7 mouse cellular contexts compared by ENCODE assay signal in the genomic region with DNA sequence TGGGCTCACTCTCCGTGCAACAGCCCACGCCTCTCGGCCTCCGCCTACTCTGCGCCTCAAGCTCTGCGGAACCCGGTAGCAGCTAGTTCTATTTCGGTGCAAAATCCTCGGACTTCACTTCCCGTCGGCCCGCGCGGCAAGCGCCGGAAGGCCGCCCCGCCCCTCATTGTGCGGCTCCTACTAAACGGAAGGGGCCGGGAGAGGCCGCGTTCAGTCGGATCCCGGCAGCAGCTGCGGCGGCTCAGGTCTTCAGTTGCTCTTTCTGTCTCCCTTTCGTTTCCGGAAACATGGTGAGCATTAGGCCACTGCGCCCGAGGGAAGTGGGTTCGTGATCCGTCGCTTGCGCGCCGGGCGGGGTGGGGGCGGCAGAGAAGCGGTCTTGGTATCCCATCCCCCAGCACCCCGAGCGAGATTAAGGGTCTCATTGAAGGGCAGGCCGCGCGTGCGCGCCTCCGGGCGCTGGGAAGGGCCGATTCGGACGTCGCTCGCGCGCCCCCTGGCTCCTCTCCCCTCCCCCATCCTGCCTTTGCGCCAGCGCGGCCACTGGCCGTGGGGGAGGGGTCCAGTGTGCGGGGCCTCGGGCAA. TPM values are rescaled to one million over a fixed set of nuclear protein-coding genes. Genes with fewer than 3 reads are reported as not detected.
DNase-seq lines count a peak whose midpoint lies in the region; ATAC-seq lines count a peak whose summit lies in the region.

A gene (plus strand): TSS at position 143 of the 585 bp plus-strand sequence.

- H3K9ac ChIP-seq in intestine, embryonic 16.5 days (ENCODE audit: low read depth, low read length), result peak within 1 kb of the TSS; percentile 97
- H3K9ac ChIP-seq in midbrain, embryonic 11.5 days (ENCODE audit: low read length), result peak within 1 kb of the TSS; percentile 96

- H3K4me3 ChIP-seq in intestine, embryonic 16.5 days (ENCODE audit: low read length), result peak within 1 kb of the TSS; percentile 98
- peak within 1 kb of the TSS; percentile 98 for H3K4me3 ChIP-seq in midbrain, embryonic 11.5 days (ENCODE audit: low read depth, low read length)

- peak within 1 kb of the TSS; percentile 93 for H3K4me2 ChIP-seq in intestine, embryonic 16.5 days (ENCODE audit: low read depth, low read length)
- peak within 1 kb of the TSS; percentile 87 for H3K4me2 ChIP-seq in midbrain, embryonic 11.5 days

- H3K27ac ChIP-seq in intestine, embryonic 16.5 days (ENCODE audit: low read length), result peak within 1 kb of the TSS; percentile 99
- H3K27ac ChIP-seq in midbrain, embryonic 11.5 days (ENCODE audit: low read depth, low read length), result peak within 1 kb of the TSS; percentile 99

- DNase-seq in adrenal gland, adult 2 months, result peak; percentile 97
- peak; percentile 95 for DNase-seq in embryo, embryonic 9.5 days (ENCODE audit: extremely low spot score)
- peak; percentile 91 to 93 for DNase-seq in gastrocnemius, postnatal 4 days (ENCODE audit: low spot score in 2 of 2)
- DNase-seq in left cerebral cortex, postnatal 36 days (ENCODE audit: low spot score in 2 of 2), result peak; percentile 96
- DNase-seq in midbrain, embryonic 11.5 days (ENCODE audit: low spot score, missing footprints), result peak; percentile 99
- peak; percentile 94 for DNase-seq in skeletal muscle tissue, adult 2 months (ENCODE audit: low read depth, low spot score)

- peaks cover 32% of the 10 kb centered on the region for H3K4me1 ChIP-seq in intestine, embryonic 16.5 days (ENCODE audit: control insufficient read depth, insufficient read depth, low read length)
- peaks cover 33% of the 10 kb centered on the region for H3K4me1 ChIP-seq in midbrain, embryonic 11.5 days (ENCODE audit: control insufficient read depth, insufficient read depth, low read length)

- WGBS in intestine, embryonic 16.5 days, result under 1% methylated on average over 62 of the region's 62 CpGs
- under 1% methylated on average over 60 of the region's 62 CpGs for WGBS in midbrain, embryonic 11.5 days

- intact Hi-C loops in left cerebral cortex, postnatal 36 days (cut with DNase I), result loop anchor here (1.0 to 2.0 kb wide), 2 partner anchors 20 to 30 kb away; a partner anchor contains a TSS

- H3K9me3 ChIP-seq in intestine, embryonic 16.5 days (ENCODE audit: control insufficient read depth, low read length), result no peaks in the 10 kb centered on the region
- no peaks in the 10 kb centered on the region for H3K9me3 ChIP-seq in midbrain, embryonic 11.5 days (ENCODE audit: control insufficient read depth, low read length)

- peak; percentile 49 for ATAC-seq in intestine, embryonic 16.5 days
- peak; percentile 72 for ATAC-seq in midbrain, embryonic 11.5 days (ENCODE audit: low FRiP score)

- H3K36me3 ChIP-seq in intestine, embryonic 16.5 days (ENCODE audit: control insufficient read depth, insufficient read depth, low read length), result peaks cover 19% of the 10 kb centered on the region
- H3K36me3 ChIP-seq in midbrain, embryonic 11.5 days (ENCODE audit: control insufficient read depth, insufficient read depth, low read length), result peaks cover 12% of the 10 kb centered on the region

- no peaks in the 10 kb centered on the region for H3K27me3 ChIP-seq in intestine, embryonic 16.5 days (replicated peaks; ENCODE audit: control insufficient read depth, insufficient read depth, low read length)
- no peaks in the 10 kb centered on the region for H3K27me3 ChIP-seq in midbrain, embryonic 11.5 days (ENCODE audit: control insufficient read depth, insufficient read depth, low read length)

RNA-seq across cellular contexts. Expression of the gene that starts here (rescaled TPM):
- 100 to 1,000 TPM; 732 to 783 TPM for total RNA-seq in adrenal gland, adult 2 months (2021)
- polyA plus RNA-seq in adrenal gland, adult 2 months (2012; rRNA removed), result 308 and 311 TPM in 2 replicates
- 100 to 1,000 TPM; 557 to 593 TPM for total RNA-seq in gastrocnemius, postnatal 4 days (2021)
- polyA plus RNA-seq in intestine, embryonic 16.5 days (2015; fragmentation: Nextera tagmentation; extraction: Ambion mirVana), result 2,274 and 2,378 TPM in 2 replicates
- total RNA-seq in left cerebral cortex, postnatal 36 days (2021), result 1,000 to 10,000 TPM; 1,319 to 1,567 TPM
- 3,750 and 3,786 TPM in 2 replicates for polyA plus RNA-seq in midbrain, embryonic 11.5 days (2014; fragmentation: Nextera tagmentation; extraction: Ambion mirVana)

Comparison
In these comparisons a context has a peak if more than half of its experiments do, and no peak if none do; other contexts are left out.
1. Peak in every context shown above with its lines: DNase-seq, ATAC-seq, H3K4me3 ChIP-seq and H3K27ac ChIP-seq.